Mouse (Mus musculus) liver, embryonic 11.5 days (tissue): Measurements from ENCODE around the gene Gm10073. TPM values are rescaled to one million over a fixed set of nuclear protein-coding genes. Genes with fewer than 3 reads are reported as not detected.

Experiments used
- ATAC-seq: fragments of 200-750 bp; cut with Nextera tagmentation; replicated peaks from 2 replicates; pipeline ENCODE4 v1.8.0; 2017; ENCODE audit warnings: moderate number of reproducible peaks, mild to moderate bottlenecking, moderate TSS enrichment, moderate library complexity; ENCODE audit not compliant: low FRiP score
- DNase-seq: peaks from one replicate; pipeline ENCODE4 v3.0.0-alpha.2; 2017; ENCODE audit warnings: low spot score
- H3K27ac ChIP-seq: fragments of 300-500 bp; sonication (generic); 2 replicates; pipeline ENCODE4 v1.5.1; 2014; ENCODE audit warnings: mild to moderate bottlenecking, low read depth, low read length, control low read depth
- H3K27me3 ChIP-seq: fragments of 300-500 bp; sonication (generic); replicated peaks from 2 replicates; pipeline ENCODE4 v1.6.1; 2014; ENCODE audit warnings: low read length, mixed read lengths; ENCODE audit not compliant: control insufficient read depth, insufficient read depth
- H3K36me3 ChIP-seq: fragments of 300-500 bp; sonication (generic); 2 replicates; pipeline ENCODE4 v1.6.1; 2014; ENCODE audit warnings: mild to moderate bottlenecking, low read length, moderate library complexity, mixed read lengths; ENCODE audit not compliant: control insufficient read depth, insufficient read depth
- H3K4me1 ChIP-seq: fragments of 300-500 bp; sonication (generic); replicated peaks from 2 replicates; pipeline ENCODE4 v1.6.1; 2014; ENCODE audit warnings: low read length, mixed read lengths; ENCODE audit not compliant: control insufficient read depth, insufficient read depth
- H3K4me2 ChIP-seq: fragments of 300-500 bp; sonication (generic); 2 replicates; pipeline ENCODE4 v1.6.1; 2014; ENCODE audit warnings: mild to moderate bottlenecking, control low read depth, moderate library complexity
- H3K4me3 ChIP-seq: fragments of 300-500 bp; sonication (generic); 2 replicates; pipeline ENCODE4 v1.5.1; 2014; ENCODE audit warnings: low read depth, low read length, control low read depth
- H3K9ac ChIP-seq: fragments of 300-500 bp; sonication (generic); 2 replicates; pipeline ENCODE4 v1.6.1; 2014; ENCODE audit warnings: low read depth, low read length, control low read depth
- H3K9me3 ChIP-seq: fragments of 300-500 bp; sonication (generic); 2 replicates; pipeline ENCODE4 v1.6.1; 2016; ENCODE audit warnings: low read length, inconsistent platforms, mixed read lengths; ENCODE audit not compliant: control insufficient read depth
- WGBS: fragments of 180-500 bp; shearing (Covaris S2); extraction: QIAGEN DNeasy Blood & Tissue Kit; methylation state at CpG from one replicate; pipeline ENCODE4 v1.1.7; 2014; 5-methylcytosine and 5-hydroxymethylcytosine counted together
- polyA plus RNA-seq: library from polyadenylated mRNA; unstranded; fragments of >200 nt; fragmentation: Nextera tagmentation; extraction: Ambion mirVana; gene quantifications from 2 replicates; pipeline ENCODE4 v1.2.1, GENCODE M21; 2014

Gene Gm10073
- polyA plus RNA-seq, 1 experiment from 2014 or later, result 15.4 TPM

- DNase-seq (no peak), ATAC-seq (no peak)
- Histone ChIP-seq H3K4me1 (no peaks in the 10 kb centered on the region), H3K4me2 (no peak overlapping the region), H3K36me3 (no peaks in the 10 kb centered on the region; the same call in 1 of the 2 replicates), H3K27ac (no peak overlapping the region), H3K27me3 (no peaks in the 10 kb centered on the region), H3K4me3 (no peak overlapping the region), H3K9ac (no peak overlapping the region), H3K9me3 (no peaks in the 10 kb centered on the region)
- 34% methylated on average over 6 of the region's 6 CpGs for WGBS
Measured at GRCm38 (mm10) chr8:106534449-106534848, 38.8 kb downstream of the Gm10073 start.

GRCm38 (mm10) chr8:106533709-106534108, 39.6 kb downstream of the Gm10073 start:
- 72% methylated on average over 7 of the region's 7 CpGs for WGBS
- Histone ChIP-seq H3K36me3 (no peaks in the 10 kb centered on the region; the same call in 1 of the 2 replicates), H3K9me3 (no peaks in the 10 kb centered on the region), H3K27ac (no peak overlapping the region), H3K4me3 (no peak overlapping the region), H3K27me3 (no peaks in the 10 kb centered on the region), H3K4me1 (no peaks in the 10 kb centered on the region), H3K9ac (no peak overlapping the region), H3K4me2 (no peak overlapping the region)
- no peak for DNase-seq
- no peak for ATAC-seq

- Histone ChIP-seq H3K4me3 (no peak overlapping the region), H3K36me3 (no peaks in the 10 kb centered on the region), H3K4me2 (no peak overlapping the region), H3K27me3 (no peaks in the 10 kb centered on the region), H3K27ac (no peak overlapping the region), H3K9ac (no peak overlapping the region), H3K9me3 (no peaks in the 10 kb centered on the region), H3K4me1 (no peaks in the 10 kb centered on the region)
- ATAC-seq, result no peak
- no peak for DNase-seq
- 67% methylated on average over 4 of the region's 4 CpGs for WGBS
Measured at GRCm38 (mm10) chr8:106530566-106530965, 42.7 kb downstream of the Gm10073 start.

GRCm38 (mm10) chr8:106529885-106530482, 43.3 kb downstream of the Gm10073 start:
- no peak for DNase-seq
- H3K4me2 ChIP-seq, result no peak overlapping the region
- no peak overlapping the region for H3K4me3 ChIP-seq
- no peaks in the 10 kb centered on the region for H3K9me3 ChIP-seq
- no peak overlapping the region for H3K9ac ChIP-seq
- 87% methylated on average over 10 of the region's 10 CpGs for WGBS
- no peak overlapping the region for H3K27ac ChIP-seq
- no peaks in the 10 kb centered on the region for H3K36me3 ChIP-seq
- no peaks in the 10 kb centered on the region for H3K4me1 ChIP-seq
- H3K27me3 ChIP-seq, result no peaks in the 10 kb centered on the region
- no peak for ATAC-seq

- DNase-seq, result no peak
- no peak overlapping the region for H3K4me3 ChIP-seq
- ATAC-seq, result no peak
- H3K27ac ChIP-seq, result no peak overlapping the region
- 83% methylated on average over 9 of the region's 9 CpGs for WGBS
- H3K36me3 ChIP-seq, result no peaks in the 10 kb centered on the region
- H3K9me3 ChIP-seq, result no peaks in the 10 kb centered on the region; the same call in 1 of the 2 replicates
- no peak overlapping the region for H3K9ac ChIP-seq
- H3K4me1 ChIP-seq, result no peaks in the 10 kb centered on the region
- H3K4me2 ChIP-seq, result no peak overlapping the region
- no peaks in the 10 kb centered on the region for H3K27me3 ChIP-seq
Measured at GRCm38 (mm10) chr8:106528596-106529249, 44.5 kb downstream of the Gm10073 start.

GRCm38 (mm10) chr8:106527241-106528036, 45.8 kb downstream of the Gm10073 start:
- Histone ChIP-seq H3K27ac (no peak overlapping the region), H3K36me3 (no peaks in the 10 kb centered on the region), H3K9ac (no peak overlapping the region), H3K4me1 (no peaks in the 10 kb centered on the region), H3K9me3 (peaks cover 3% of the 10 kb centered on the region; the same call in 1 of the 2 replicates), H3K4me3 (no peak overlapping the region), H3K27me3 (no peaks in the 10 kb centered on the region), H3K4me2 (no peak overlapping the region)
- DNase-seq, result no peak
- WGBS, result 75% methylated on average over 9 of the region's 9 CpGs
- no peak for ATAC-seq

- Histone ChIP-seq H3K9me3 (peaks cover 3% of the 10 kb centered on the region; the same call in 1 of the 2 replicates), H3K4me2 (no peak overlapping the region), H3K36me3 (no peaks in the 10 kb centered on the region), H3K9ac (no peak overlapping the region), H3K27me3 (no peaks in the 10 kb centered on the region), H3K4me3 (no peak overlapping the region), H3K4me1 (no peaks in the 10 kb centered on the region), H3K27ac (no peak overlapping the region)
- ATAC-seq (no peak), DNase-seq (no peak)
- 56% methylated on average over 6 of the region's 6 CpGs for WGBS
Measured at GRCm38 (mm10) chr8:106526725-106527124, 46.5 kb downstream of the Gm10073 start.
